Comparison of ENCODE assay signal across 23 mouse cellular contexts in genomic region chr2:59331093-59331492, GRCm38 (mm10).
"Had no signal": no experiment of that assay in that cellular context is flagged by ENCODE, and none has a peak within 500 bp of the region (broad histone marks: within the 10 kb centered on the region; RNA-seq: fewer than 3 reads in every experiment).

No protein-coding gene starts in this region.

- DNase-seq: kidney, adult 11 months; kidney, adult 8-10 months; kidney, postnatal 10 days; kidney, postnatal 4 days; liver, postnatal 0 days; lung, embryonic 14.5 days; right cerebral cortex, postnatal 14 days; right cerebral cortex, postnatal 4 days; thymus, adult 18-20 months; thymus, postnatal 36 days had no signal

- H3K9ac ChIP-seq: intestine, embryonic 15.5 days; kidney, embryonic 15.5 days; limb, embryonic 12.5 days; limb, embryonic 15.5 days; liver, embryonic 14.5 days; liver, postnatal 0 days; lung, embryonic 14.5 days; midbrain, embryonic 12.5 days; midbrain, embryonic 15.5 days; neural tube, embryonic 13.5 days had no signal

- H3K36me3 ChIP-seq: intestine, embryonic 15.5 days; midbrain, embryonic 15.5 days had no signal

- H3K4me1 ChIP-seq: intestine, embryonic 15.5 days; kidney, embryonic 15.5 days; limb, embryonic 12.5 days; limb, embryonic 15.5 days; midbrain, embryonic 12.5 days; midbrain, embryonic 15.5 days; neural tube, embryonic 13.5 days had no signal

- H3K9me3 ChIP-seq: intestine, embryonic 15.5 days; kidney, embryonic 15.5 days; limb, embryonic 12.5 days; limb, embryonic 15.5 days; midbrain, embryonic 12.5 days; midbrain, embryonic 15.5 days; neural tube, embryonic 13.5 days had no signal

- H3K27me3 ChIP-seq: intestine, embryonic 15.5 days; kidney, embryonic 15.5 days; limb, embryonic 12.5 days; limb, embryonic 15.5 days; midbrain, embryonic 12.5 days; midbrain, embryonic 15.5 days; neural tube, embryonic 13.5 days had no signal

- H3K27ac ChIP-seq: intestine, embryonic 15.5 days; kidney, embryonic 15.5 days; left cerebral cortex, adult 2 months; limb, embryonic 12.5 days; limb, embryonic 15.5 days; liver, embryonic 14.5 days; macrophage; midbrain, embryonic 12.5 days; midbrain, embryonic 15.5 days; neural tube, embryonic 13.5 days; stomach, postnatal 0 days had no signal

- ATAC-seq: intestine, embryonic 15.5 days; liver, postnatal 0 days; lung, postnatal 0 days; midbrain, embryonic 15.5 days had no signal

- H3K4me3 ChIP-seq: intestine, embryonic 15.5 days; kidney, embryonic 15.5 days; left cerebral cortex, adult 2 months; limb, embryonic 12.5 days; limb, embryonic 15.5 days; midbrain, embryonic 12.5 days; midbrain, embryonic 15.5 days; neural tube, embryonic 13.5 days had no signal

- H3K4me2 ChIP-seq: intestine, embryonic 15.5 days; kidney, embryonic 15.5 days; limb, embryonic 12.5 days; limb, embryonic 15.5 days; liver, embryonic 11.5 days; lung, embryonic 14.5 days; midbrain, embryonic 12.5 days; midbrain, embryonic 15.5 days; neural tube, embryonic 13.5 days had no signal
